In the genomic region with DNA sequence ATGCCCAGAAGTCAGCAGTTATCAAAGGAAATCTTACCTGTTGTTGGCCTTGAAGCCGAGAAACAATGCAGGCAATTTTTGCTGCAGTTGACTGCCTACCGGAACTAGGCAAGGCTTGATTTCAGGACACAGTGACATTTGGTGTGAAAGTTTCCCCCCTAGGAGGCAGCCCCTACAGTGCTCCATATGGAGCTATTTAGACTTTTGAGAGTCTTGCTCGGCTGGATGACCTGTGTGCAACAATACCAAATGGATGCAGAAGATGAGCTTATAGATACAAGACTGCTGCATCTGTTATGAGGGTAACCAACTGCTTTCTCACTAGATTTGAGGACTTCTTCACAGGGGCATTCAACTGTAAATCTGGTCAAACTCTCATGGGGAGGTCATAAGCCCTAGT, we compare ENCODE assay signal across 17 mouse cellular contexts.
"Had no signal": no experiment of that assay in that cellular context is flagged by ENCODE, and none has a peak within 500 bp of the region (broad histone marks: within the 10 kb centered on the region; RNA-seq: fewer than 3 reads in every experiment).

No protein-coding gene starts in this region.

- H3K4me2 ChIP-seq: limb, embryonic 12.5 days; limb, embryonic 15.5 days; liver, embryonic 11.5 days; lung, embryonic 14.5 days; stomach, embryonic 15.5 days had no signal

- H3K4me1 ChIP-seq: limb, embryonic 12.5 days; limb, embryonic 15.5 days; stomach, embryonic 15.5 days had no signal

- H3K9ac ChIP-seq: limb, embryonic 12.5 days; limb, embryonic 15.5 days; liver, embryonic 14.5 days; liver, postnatal 0 days; lung, embryonic 14.5 days; stomach, embryonic 15.5 days had no signal

- H3K9me3 ChIP-seq: limb, embryonic 12.5 days; limb, embryonic 15.5 days; stomach, embryonic 15.5 days had no signal

- H3K27me3 ChIP-seq: limb, embryonic 12.5 days; limb, embryonic 15.5 days; stomach, embryonic 15.5 days had no signal

- H3K4me3 ChIP-seq: limb, embryonic 12.5 days; limb, embryonic 15.5 days; stomach, embryonic 15.5 days had no signal

- H3K27ac ChIP-seq: limb, embryonic 12.5 days; limb, embryonic 15.5 days; liver, embryonic 14.5 days; macrophage; stomach, embryonic 15.5 days had no signal

- DNase-seq: kidney, postnatal 14 days; kidney, postnatal 4 days; left cerebral cortex, postnatal 4 days; liver, postnatal 0 days; lung, embryonic 14.5 days; midbrain, embryonic 14.5 days; right cerebral cortex, adult 18-20 months; right cerebral cortex, postnatal 25 days; spleen, adult 18-20 months; thymus, postnatal 25 days had no signal

- H3K36me3 ChIP-seq: limb, embryonic 12.5 days; limb, embryonic 15.5 days; stomach, embryonic 15.5 days had no signal

- ATAC-seq: liver, postnatal 0 days; lung, postnatal 0 days had no signal
